Mouse (Mus musculus) limb, embryonic 14.5 days (tissue): ENCODE measurements at regions not wholly inside any gene's neighbourhood (a gene's known extent, or its start where the extent isn't known, plus 50 kb on each side); places are given as distances from the start of the nearest gene placed in this dataset.

ENCODE experiments used
- ATAC-seq: fragments of 200-750 bp; cut with Nextera tagmentation; 2 replicates; pipeline ENCODE4 v1.8.0; 2017; ENCODE audit warnings: low read depth, moderate number of reproducible peaks, moderate TSS enrichment; ENCODE audit not compliant: low FRiP score
- DNase-seq: peaks from one replicate; pipeline ENCODE4 v3.0.0-alpha.2; 2015; ENCODE audit warnings: low spot score
- H3K27ac ChIP-seq: fragments of 300-500 bp; sonication (generic); replicated peaks from 2 replicates; pipeline ENCODE4 v1.5.1; 2014; ENCODE audit warnings: low read depth, mild to moderate bottlenecking, low read length, moderate library complexity, mixed read lengths
- H3K27me3 ChIP-seq: fragments of 300-500 bp; sonication (generic); 2 replicates; pipeline ENCODE4 v1.6.1; 2014; ENCODE audit warnings: low read length, mixed read lengths; ENCODE audit not compliant: control insufficient read depth, insufficient read depth
- H3K36me3 ChIP-seq: fragments of 300-500 bp; sonication (generic); 2 replicates; pipeline ENCODE4 v1.6.1; 2014; ENCODE audit warnings: mild to moderate bottlenecking, low read length, moderate library complexity, mixed read lengths; ENCODE audit not compliant: control insufficient read depth, insufficient read depth
- H3K4me1 ChIP-seq: fragments of 300-500 bp; sonication (generic); 2 replicates; pipeline ENCODE4 v1.6.1; 2014; ENCODE audit warnings: antibody characterized with exemption, low read length, mixed read lengths; ENCODE audit not compliant: control insufficient read depth, insufficient read depth
- H3K4me2 ChIP-seq: fragments of 300-500 bp; sonication (generic); replicated peaks from 2 replicates; pipeline ENCODE4 v1.6.1; 2014; ENCODE audit warnings: low read depth, mild to moderate bottlenecking, low read length, moderate library complexity; ENCODE audit not compliant: severe bottlenecking
- H3K4me3 ChIP-seq: fragments of 300-500 bp; sonication (generic); replicated peaks from 2 replicates; pipeline ENCODE4 v1.5.1; 2014; ENCODE audit warnings: low read length
- H3K9ac ChIP-seq: fragments of 300-500 bp; sonication (generic); 2 replicates; pipeline ENCODE4 v1.6.1; 2014; ENCODE audit warnings: mild to moderate bottlenecking, low read depth, low read length, moderate library complexity; ENCODE audit not compliant: severe bottlenecking
- H3K9me3 ChIP-seq: fragments of 300-500 bp; sonication (generic); 2 replicates; pipeline ENCODE4 v1.6.1; 2016; ENCODE audit warnings: low read length; ENCODE audit not compliant: control insufficient read depth
- POLR2A ChIP-seq: fragments of 200-500 bp; IDR thresholded peaks from 2 replicates; pipeline ENCODE4 v1.8.0; 2012; ENCODE audit warnings: inconsistent platforms, mild to moderate bottlenecking, moderate library complexity, borderline replicate concordance; ENCODE audit not compliant: insufficient read depth, insufficient read length; ENCODE audit errors: extremely low read depth
- WGBS: fragments of 180-500 bp; shearing (Covaris S2); extraction: QIAGEN DNeasy Blood & Tissue Kit; methylation state at CpG from one replicate; pipeline ENCODE4 v1.1.7; 2014; 5-methylcytosine and 5-hydroxymethylcytosine counted together

DNA sequence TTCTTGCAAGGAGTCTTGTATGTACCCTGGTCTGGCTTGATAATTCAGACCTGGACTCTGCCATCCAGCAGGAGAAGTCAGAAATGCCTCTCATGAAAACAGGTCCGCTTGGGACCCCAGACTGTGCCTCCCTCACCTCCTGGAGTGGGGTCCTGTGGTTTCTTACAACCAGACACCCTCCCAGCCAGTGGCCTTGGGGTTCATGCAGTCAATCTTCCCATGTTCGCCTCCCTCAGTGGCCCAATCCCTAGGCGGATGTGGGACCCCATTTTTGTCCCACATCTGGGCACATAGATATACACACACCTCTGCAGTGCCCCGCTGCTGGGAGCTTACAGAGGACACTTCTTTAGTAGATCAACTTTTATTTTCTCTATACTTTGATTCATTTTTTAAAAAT lies 217.7 kb downstream of the Lrfn2 start:
- Histone ChIP-seq H3K4me3 (no peak overlapping the region), H3K9ac (no peak overlapping the region), H3K9me3 (no peaks in the 10 kb centered on the region), H3K27ac (no peak overlapping the region), H3K36me3 (no peaks in the 10 kb centered on the region), H3K4me2 (no peak overlapping the region), H3K27me3 (no peaks in the 10 kb centered on the region), H3K4me1 (peaks cover 4% of the 10 kb centered on the region)
- DNase-seq, result no peak
- ATAC-seq, result no peak
- TF ChIP-seq POLR2A, result no peak
- WGBS, result 83% methylated on average over 4 of the region's 4 CpGs

DNA sequence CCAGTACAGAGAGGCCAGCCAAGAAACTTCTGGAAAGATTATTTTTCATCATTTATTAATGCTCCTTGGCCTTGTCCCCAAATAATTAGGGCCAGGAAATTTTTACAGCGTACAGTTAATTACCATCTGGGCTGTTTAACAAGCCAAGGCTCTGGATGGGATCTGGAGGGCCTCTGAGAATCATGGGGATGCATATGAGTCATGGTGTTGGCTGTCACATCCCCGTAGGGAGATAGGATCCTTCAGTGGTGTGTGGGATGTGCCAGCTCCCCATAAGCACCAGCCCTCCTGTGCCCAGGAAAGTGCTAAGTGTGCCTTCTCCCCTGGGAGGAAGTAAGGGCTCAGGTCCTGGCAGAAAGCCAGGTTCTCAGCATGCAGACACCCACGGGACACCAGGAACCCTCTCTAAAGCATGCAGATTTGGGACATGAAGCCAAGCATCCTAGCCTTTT lies 218.8 kb downstream of the Lrfn2 start:
- H3K4me1 ChIP-seq, result peaks cover 4% of the 10 kb centered on the region
- no peak overlapping the region for H3K4me3 ChIP-seq
- no peak overlapping the region for H3K9ac ChIP-seq
- H3K4me2 ChIP-seq, result no peak overlapping the region
- peak; percentile 20 for DNase-seq
- H3K27ac ChIP-seq, result no peak overlapping the region
- H3K9me3 ChIP-seq, result no peaks in the 10 kb centered on the region
- TF ChIP-seq POLR2A, result no peak
- H3K27me3 ChIP-seq, result no peaks in the 10 kb centered on the region
- 45% methylated on average over 3 of the region's 3 CpGs for WGBS
- no peaks in the 10 kb centered on the region for H3K36me3 ChIP-seq
- no peak for ATAC-seq

DNA sequence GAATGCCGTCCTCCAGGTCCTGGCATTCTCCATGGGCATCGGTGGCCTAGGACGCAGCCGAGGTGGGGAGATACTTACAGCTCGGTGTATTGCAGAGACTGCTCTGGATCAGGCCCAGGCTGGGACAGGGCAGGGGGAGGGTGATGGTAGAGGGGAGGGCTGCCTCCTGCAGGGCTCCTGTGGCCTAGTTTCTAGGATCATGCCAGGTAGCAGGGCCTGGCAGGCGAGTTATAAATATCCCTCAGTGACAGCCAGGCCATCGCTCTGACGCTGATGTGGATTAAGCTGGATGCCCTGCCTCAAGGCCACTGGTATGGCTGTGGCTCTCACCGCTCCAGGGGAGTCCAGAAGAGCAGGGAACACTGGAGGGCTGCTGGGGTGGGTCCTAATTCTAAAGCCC lies 221.8 kb downstream of the Lrfn2 start:
- DNase-seq (no peak), ATAC-seq (no peak)
- no peak overlapping the region for H3K9ac ChIP-seq
- H3K4me3 ChIP-seq, result no peak overlapping the region
- no peaks in the 10 kb centered on the region for H3K9me3 ChIP-seq
- H3K36me3 ChIP-seq, result no peaks in the 10 kb centered on the region
- TF ChIP-seq POLR2A, result no peak
- no peak overlapping the region for H3K4me2 ChIP-seq
- peaks cover 4% of the 10 kb centered on the region for H3K4me1 ChIP-seq
- no peaks in the 10 kb centered on the region for H3K27me3 ChIP-seq
- H3K27ac ChIP-seq, result no peak overlapping the region
- WGBS, result 77% methylated on average over 9 of the region's 9 CpGs

DNA sequence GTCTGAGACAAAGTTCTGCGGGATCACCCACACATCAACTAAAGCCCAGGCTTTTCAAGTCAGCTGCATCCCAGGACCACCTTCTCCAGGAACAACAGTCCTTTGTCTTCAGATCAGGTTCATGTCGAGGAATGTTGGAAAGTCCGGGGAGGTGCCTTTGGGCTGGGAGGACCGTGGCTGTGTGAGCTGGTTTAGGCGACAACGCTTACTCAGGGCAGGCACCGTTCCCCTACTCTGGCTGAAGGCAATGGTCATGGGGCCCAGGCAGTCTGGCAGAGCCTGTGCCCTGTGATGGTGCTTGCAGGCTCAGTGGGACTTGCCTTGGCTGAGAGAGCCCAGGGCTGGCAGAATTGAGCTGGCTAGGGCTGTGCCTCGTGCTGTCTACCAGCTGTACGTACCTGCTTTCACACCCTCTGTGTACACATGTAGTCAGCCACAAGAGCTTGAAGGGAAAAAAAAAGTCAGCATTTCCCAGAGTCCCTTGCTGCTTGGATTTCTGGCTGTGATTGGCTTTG lies 222.9 kb downstream of the Lrfn2 start:
- no peak overlapping the region for H3K9ac ChIP-seq
- no peak overlapping the region for H3K4me3 ChIP-seq
- no peaks in the 10 kb centered on the region for H3K27me3 ChIP-seq
- no peaks in the 10 kb centered on the region for H3K9me3 ChIP-seq
- no peak for TF ChIP-seq POLR2A
- H3K4me1 ChIP-seq, result peaks cover 4% of the 10 kb centered on the region
- H3K36me3 ChIP-seq, result no peaks in the 10 kb centered on the region
- 70% methylated on average over 9 of the region's 9 CpGs for WGBS
- no peak for DNase-seq
- no peak overlapping the region for H3K4me2 ChIP-seq
- no peak overlapping the region for H3K27ac ChIP-seq
- ATAC-seq, result no peak

DNA sequence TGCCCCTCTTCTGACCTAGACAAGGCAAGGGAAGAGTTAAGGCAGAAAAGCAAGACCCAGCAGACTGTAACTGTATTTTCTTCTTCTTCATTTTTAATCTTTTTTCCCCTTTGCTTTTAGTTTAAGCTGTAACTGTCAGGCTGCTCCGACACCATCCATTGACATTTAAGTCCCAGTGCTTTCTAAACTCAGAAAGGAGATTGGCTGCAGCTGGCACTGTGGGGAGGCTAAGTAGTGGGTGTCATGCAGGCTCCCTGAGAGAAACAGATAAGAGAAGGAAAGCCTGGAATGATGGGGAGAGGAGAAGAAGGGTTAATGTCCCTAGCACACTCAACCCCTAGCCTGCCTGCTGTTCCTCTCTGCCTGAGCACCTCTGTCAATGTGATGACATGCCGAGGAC lies 225.4 kb downstream of the Lrfn2 start:
- no peak overlapping the region for H3K4me3 ChIP-seq
- no peak overlapping the region for H3K4me2 ChIP-seq
- DNase-seq (no peak), ATAC-seq (no peak)
- H3K9ac ChIP-seq, result no peak overlapping the region
- WGBS, result 83% methylated on average over 2 of the region's 2 CpGs
- TF ChIP-seq POLR2A, result no peak
- H3K4me1 ChIP-seq, result no peaks in the 10 kb centered on the region
- no peaks in the 10 kb centered on the region for H3K9me3 ChIP-seq
- no peaks in the 10 kb centered on the region for H3K27me3 ChIP-seq
- H3K27ac ChIP-seq, result no peak overlapping the region
- H3K36me3 ChIP-seq, result no peaks in the 10 kb centered on the region

DNA sequence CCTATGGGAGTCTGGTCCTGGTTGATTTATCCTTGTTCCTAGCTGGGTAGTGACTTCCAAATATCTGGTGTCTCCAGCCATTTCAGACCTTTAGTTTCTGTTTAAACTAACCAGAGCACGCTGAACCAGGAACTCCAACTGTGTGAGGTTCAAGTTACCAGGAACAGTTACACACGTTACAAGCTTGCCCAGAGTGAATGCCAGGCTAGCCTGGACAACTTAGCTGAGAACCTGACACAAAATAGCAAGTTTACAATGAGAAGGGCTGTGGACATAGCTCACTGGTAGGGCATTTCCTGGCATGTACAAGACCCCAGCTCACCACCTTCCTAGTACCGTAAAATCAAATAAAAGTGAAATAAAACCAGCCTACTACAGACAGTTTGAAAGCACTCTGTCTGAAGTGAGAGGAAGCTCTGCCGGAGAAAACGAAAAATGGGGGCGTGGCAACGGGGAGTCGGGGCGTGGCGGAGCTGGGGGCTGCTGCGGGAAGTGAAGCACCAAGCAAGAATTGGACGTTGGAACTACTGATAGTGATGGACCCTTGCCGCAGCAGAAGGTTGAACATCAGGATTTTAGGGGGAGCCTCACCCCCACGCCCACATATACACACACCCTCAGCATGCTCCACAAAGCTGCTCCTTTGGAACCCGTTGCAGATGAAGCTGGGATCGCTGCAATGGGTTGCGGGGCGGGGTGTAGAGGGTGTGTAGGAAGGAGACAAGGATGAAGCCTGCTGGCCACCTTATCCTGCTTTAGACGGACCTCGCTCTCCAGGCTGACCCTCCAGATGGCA lies 239.3 kb downstream of the Lrfn2 start:
- Histone ChIP-seq H3K4me3 (peak overlapping the region; percentile 40), H3K9ac (peak overlapping the region; percentile 41), H3K27ac (no peak overlapping the region), H3K27me3 (no peaks in the 10 kb centered on the region), H3K36me3 (no peaks in the 10 kb centered on the region), H3K4me2 (peak overlapping the region; percentile 81), H3K4me1 (peaks cover 8% of the 10 kb centered on the region), H3K9me3 (no peaks in the 10 kb centered on the region)
- DNase-seq (no peak), ATAC-seq (no peak)
- no peak for TF ChIP-seq POLR2A
- WGBS, result 2% methylated on average over 20 of the region's 20 CpGs
